Mouse (Mus musculus): ENCODE results near the gene Ablim1.

The Ablim1 gene

GRCm38 (mm10) chr19:57182938-57183720 is 131.6 kb downstream of the Ablim1 start:
- DNase-seq (ENCODE audit: low read depth) = no peak

- no peak for DNase-seq (ENCODE audit: low read depth)
Observed at GRCm38 (mm10) chr19:57181852-57182528, 132.7 kb downstream of the Ablim1 start.

- no peak for DNase-seq (ENCODE audit: low read depth)
Observed at GRCm38 (mm10) chr19:57181317-57181716, 133.4 kb downstream of the Ablim1 start.

GRCm38 (mm10) chr19:57180908-57181307 is 133.8 kb downstream of the Ablim1 start:
- no peak for DNase-seq (ENCODE audit: low read depth)

GRCm38 (mm10) chr19:57180333-57180732 is 134.4 kb downstream of the Ablim1 start:
- DNase-seq (ENCODE audit: low read depth) = no peak

- no peak for DNase-seq (ENCODE audit: low read depth)
Observed at GRCm38 (mm10) chr19:57179269-57179668, 135.4 kb downstream of the Ablim1 start.

- no peak for DNase-seq (ENCODE audit: low read depth)
Observed at GRCm38 (mm10) chr19:57177334-57177733, 137.4 kb downstream of the Ablim1 start.

GRCm38 (mm10) chr19:57175077-57175476 is 139.6 kb downstream of the Ablim1 start:
- no peak for DNase-seq (ENCODE audit: low read depth)

GRCm38 (mm10) chr19:57174541-57174940 is 140.2 kb downstream of the Ablim1 start:
- DNase-seq (ENCODE audit: low read depth) = no peak

GRCm38 (mm10) chr19:57174045-57174444 is 140.7 kb downstream of the Ablim1 start:
- no peak for DNase-seq (ENCODE audit: low read depth)

- DNase-seq (ENCODE audit: low read depth) = no peak
Observed at GRCm38 (mm10) chr19:57172321-57172720, 142.4 kb downstream of the Ablim1 start.

GRCm38 (mm10) chr19:57170880-57171279 is 143.8 kb downstream of the Ablim1 start:
- DNase-seq (ENCODE audit: low read depth) = no peak

- DNase-seq (ENCODE audit: low read depth) = no peak
Observed at GRCm38 (mm10) chr19:57169485-57169884, 145.2 kb downstream of the Ablim1 start.

- DNase-seq (ENCODE audit: low read depth) = no peak
Observed at GRCm38 (mm10) chr19:57167721-57168120, 147.0 kb downstream of the Ablim1 start.

- DNase-seq (ENCODE audit: low read depth) = no peak
Observed at GRCm38 (mm10) chr19:57164882-57165281, 149.8 kb downstream of the Ablim1 start.

- no peak for DNase-seq (ENCODE audit: low read depth)
Observed at GRCm38 (mm10) chr19:57163315-57163714, 151.4 kb downstream of the Ablim1 start.

- no peak for DNase-seq (ENCODE audit: low read depth)
Observed at GRCm38 (mm10) chr19:57161978-57162727, 152.6 kb downstream of the Ablim1 start.

- DNase-seq (ENCODE audit: low read depth) = no peak
Observed at GRCm38 (mm10) chr19:57161010-57161660, 153.6 kb downstream of the Ablim1 start.

- DNase-seq (ENCODE audit: low read depth) = no peak
Observed at GRCm38 (mm10) chr19:57157731-57158343, 156.9 kb downstream of the Ablim1 start.

GRCm38 (mm10) chr19:57155121-57155884 is 159.4 kb downstream of the Ablim1 start:
- DNase-seq (ENCODE audit: low read depth) = no peak

GRCm38 (mm10) chr19:57152357-57152756 is 162.4 kb downstream of the Ablim1 start:
- DNase-seq (ENCODE audit: low read depth) = no peak

Data from fibroblast of lung, adult 2 months (primary cell).